Mouse (Mus musculus): Measurements from ENCODE around the gene Sart3. TPM values are rescaled to one million over a fixed set of nuclear protein-coding genes. Genes with fewer than 3 reads are reported as not detected.

Sart3 gene
- polyA plus RNA-seq, 1 experiment from 2014 or later: 52.0 TPM

- WGBS: 46% methylated on average over 12 of the region's 12 CpGs
- DNase-seq (ENCODE audit: low spot score) (no peak), ATAC-seq (replicated peaks; ENCODE audit: low FRiP score) (no peak)
- no peak overlapping the region for H3K27ac ChIP-seq (ENCODE audit: low read depth, low read length)
- no peaks in the 10 kb centered on the region for H3K36me3 ChIP-seq (ENCODE audit: control insufficient read depth, insufficient read depth, low read length)
- H3K4me3 ChIP-seq (ENCODE audit: low read depth, low read length): no peak overlapping the region
- H3K4me2 ChIP-seq: no peak overlapping the region
- H3K27me3 ChIP-seq (replicated peaks; ENCODE audit: control insufficient read depth, insufficient read depth, low read length): peaks cover 8% of the 10 kb centered on the region; the same call in 1 of the 2 replicates
- no peak overlapping the region for H3K9ac ChIP-seq (ENCODE audit: low read depth, low read length)
- no peaks in the 10 kb centered on the region for H3K9me3 ChIP-seq (ENCODE audit: control insufficient read depth, low read length)
- no peaks in the 10 kb centered on the region for H3K4me1 ChIP-seq (replicated peaks; ENCODE audit: control insufficient read depth, insufficient read depth, low read length)
These were observed 45.1 kb downstream of the Sart3 start for GRCm38 (mm10) chr5:113727238-113727637.

- H3K4me1 ChIP-seq (replicated peaks; ENCODE audit: control insufficient read depth, insufficient read depth, low read length): no peaks in the 10 kb centered on the region
- H3K9me3 ChIP-seq (ENCODE audit: control insufficient read depth, low read length): no peaks in the 10 kb centered on the region
- H3K36me3 ChIP-seq (ENCODE audit: control insufficient read depth, insufficient read depth, low read length): no peaks in the 10 kb centered on the region
- H3K9ac ChIP-seq (ENCODE audit: low read depth, low read length): no peak overlapping the region
- no peak for ATAC-seq (replicated peaks; ENCODE audit: low FRiP score)
- no peak overlapping the region for H3K27ac ChIP-seq (ENCODE audit: low read depth, low read length)
- no peak for DNase-seq (ENCODE audit: low spot score)
- H3K4me2 ChIP-seq: no peak overlapping the region
- no peak overlapping the region for H3K4me3 ChIP-seq (ENCODE audit: low read depth, low read length)
- 59% methylated on average over 6 of the region's 6 CpGs for WGBS
- H3K27me3 ChIP-seq (replicated peaks; ENCODE audit: control insufficient read depth, insufficient read depth, low read length): peaks cover 8% of the 10 kb centered on the region; the same call in 1 of the 2 replicates
These were observed 45.7 kb downstream of the Sart3 start for GRCm38 (mm10) chr5:113726618-113727017.

- WGBS: 65% methylated on average over 12 of the region's 12 CpGs
- Histone ChIP-seq H3K27ac (ENCODE audit: low read depth, low read length) (no peak overlapping the region), H3K9me3 (ENCODE audit: control insufficient read depth, low read length) (no peaks in the 10 kb centered on the region), H3K4me3 (ENCODE audit: low read depth, low read length) (no peak overlapping the region), H3K27me3 (replicated peaks; ENCODE audit: control insufficient read depth, insufficient read depth, low read length) (peaks cover 8% of the 10 kb centered on the region; the same call in 1 of the 2 replicates), H3K4me1 (replicated peaks; ENCODE audit: control insufficient read depth, insufficient read depth, low read length) (no peaks in the 10 kb centered on the region), H3K9ac (ENCODE audit: low read depth, low read length) (no peak overlapping the region), H3K36me3 (ENCODE audit: control insufficient read depth, insufficient read depth, low read length) (no peaks in the 10 kb centered on the region), H3K4me2 (no peak overlapping the region)
- DNase-seq (ENCODE audit: low spot score) (no peak), ATAC-seq (replicated peaks; ENCODE audit: low FRiP score) (no peak)
These were observed 46.9 kb downstream of the Sart3 start for GRCm38 (mm10) chr5:113725417-113725816.

DNA sequence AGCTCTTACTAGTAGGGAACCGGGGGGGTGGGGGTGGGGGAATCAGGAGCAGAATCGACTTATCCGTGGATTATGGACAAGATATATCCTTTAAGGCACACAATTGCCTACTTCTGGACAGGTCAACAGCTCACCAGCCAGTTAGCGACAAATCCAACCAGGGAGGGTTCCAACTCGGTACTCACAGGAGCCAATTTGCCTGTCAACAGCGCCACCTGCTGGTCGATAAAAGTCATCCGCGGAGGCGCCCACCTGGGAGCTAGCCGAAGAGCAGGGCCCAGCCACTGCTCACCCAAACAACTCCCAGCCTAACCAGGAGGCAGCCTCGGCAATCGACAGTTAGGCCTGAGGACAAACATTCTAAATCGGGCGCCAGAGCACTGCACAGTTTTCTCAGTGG, 47.9 kb downstream of the Sart3 start, which contains the start of gene 1700069L16Rik:
1700069L16Rik (minus strand) TSS at position 327 of the 400 bp plus-strand sequence.
- DNase-seq (ENCODE audit: low spot score): peak; percentile 75
- Histone ChIP-seq H3K4me2 (no peak within 1 kb of the TSS), H3K4me3 (ENCODE audit: low read depth, low read length) (no peak within 1 kb of the TSS), H3K27me3 (replicated peaks; ENCODE audit: control insufficient read depth, insufficient read depth, low read length) (peaks cover 8% of the 10 kb centered on the region; the same call in 1 of the 2 replicates), H3K9me3 (ENCODE audit: control insufficient read depth, low read length) (no peaks in the 10 kb centered on the region), H3K9ac (ENCODE audit: low read depth, low read length) (no peak within 1 kb of the TSS), H3K27ac (ENCODE audit: low read depth, low read length) (no peak within 1 kb of the TSS), H3K36me3 (ENCODE audit: control insufficient read depth, insufficient read depth, low read length) (no peaks in the 10 kb centered on the region), H3K4me1 (replicated peaks; ENCODE audit: control insufficient read depth, insufficient read depth, low read length) (no peaks in the 10 kb centered on the region)
- 3% methylated on average over 15 of the region's 15 CpGs for WGBS
- ATAC-seq (replicated peaks; ENCODE audit: low FRiP score): no peak

GRCm38 (mm10) chr5:113723567-113724237, 48.6 kb downstream of the Sart3 start:
- H3K27ac ChIP-seq (ENCODE audit: low read depth, low read length): no peak overlapping the region
- no peak overlapping the region for H3K4me3 ChIP-seq (ENCODE audit: low read depth, low read length)
- H3K4me2 ChIP-seq: no peak overlapping the region
- ATAC-seq (replicated peaks; ENCODE audit: low FRiP score) (no peak), DNase-seq (ENCODE audit: low spot score) (no peak)
- H3K27me3 ChIP-seq (replicated peaks; ENCODE audit: control insufficient read depth, insufficient read depth, low read length): peaks cover 8% of the 10 kb centered on the region; the same call in 1 of the 2 replicates
- H3K36me3 ChIP-seq (ENCODE audit: control insufficient read depth, insufficient read depth, low read length): no peaks in the 10 kb centered on the region
- 27% methylated on average over 8 of the region's 8 CpGs for WGBS
- no peaks in the 10 kb centered on the region for H3K9me3 ChIP-seq (ENCODE audit: control insufficient read depth, low read length)
- H3K9ac ChIP-seq (ENCODE audit: low read depth, low read length): no peak overlapping the region
- H3K4me1 ChIP-seq (replicated peaks; ENCODE audit: control insufficient read depth, insufficient read depth, low read length): no peaks in the 10 kb centered on the region

- no peak for ATAC-seq (replicated peaks; ENCODE audit: low FRiP score)
- 77% methylated on average over 10 of the region's 10 CpGs for WGBS
These were observed 49.9 kb downstream of the Sart3 start for GRCm38 (mm10) chr5:113722224-113723013.

DNA sequence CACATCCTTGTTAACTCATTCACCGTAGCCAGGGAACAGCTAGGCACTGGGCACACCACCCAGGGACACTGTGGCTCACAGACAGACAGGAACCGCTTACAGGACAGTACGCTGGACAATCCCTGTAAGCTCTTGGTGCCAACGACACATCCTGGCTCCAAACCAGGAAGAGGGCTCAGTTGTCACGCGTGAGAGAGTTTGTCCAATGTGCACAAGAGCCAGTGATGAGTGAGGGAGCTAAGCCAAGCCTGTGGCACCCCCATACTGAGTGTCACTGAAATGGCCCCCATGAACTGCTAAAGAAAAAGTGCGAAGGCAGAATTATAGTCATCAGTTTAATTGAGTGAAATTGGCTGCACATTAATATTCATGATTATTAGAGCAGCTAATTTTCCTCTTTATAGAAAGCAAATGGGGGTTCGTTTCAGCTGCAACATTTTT, 53.1 kb downstream of the Sart3 start:
- H3K4me2 ChIP-seq: no peak overlapping the region
- ATAC-seq (replicated peaks; ENCODE audit: low FRiP score) (no peak), DNase-seq (ENCODE audit: low spot score) (no peak)
- peaks cover 5% of the 10 kb centered on the region; the same call in 1 of the 2 replicates for H3K27me3 ChIP-seq (replicated peaks; ENCODE audit: control insufficient read depth, insufficient read depth, low read length)
- H3K4me3 ChIP-seq (ENCODE audit: low read depth, low read length): no peak overlapping the region
- H3K36me3 ChIP-seq (ENCODE audit: control insufficient read depth, insufficient read depth, low read length): no peaks in the 10 kb centered on the region
- no peaks in the 10 kb centered on the region for H3K9me3 ChIP-seq (ENCODE audit: control insufficient read depth, low read length)
- no peak overlapping the region for H3K27ac ChIP-seq (ENCODE audit: low read depth, low read length)
- WGBS: 82% methylated on average over 8 of the region's 8 CpGs
- no peaks in the 10 kb centered on the region for H3K4me1 ChIP-seq (replicated peaks; ENCODE audit: control insufficient read depth, insufficient read depth, low read length)
- H3K9ac ChIP-seq (ENCODE audit: low read depth, low read length): no peak overlapping the region

More at GRCm38 (mm10) chr5:113722224-113723013, 49.9 kb downstream of the Sart3 start:
- Histone ChIP-seq H3K27ac (ENCODE audit: low read depth, low read length) (no peak overlapping the region), H3K4me3 (ENCODE audit: low read depth, low read length) (no peak overlapping the region), H3K4me1 (replicated peaks; ENCODE audit: control insufficient read depth, insufficient read depth, low read length) (no peaks in the 10 kb centered on the region), H3K36me3 (ENCODE audit: control insufficient read depth, insufficient read depth, low read length) (no peaks in the 10 kb centered on the region), H3K9ac (ENCODE audit: low read depth, low read length) (no peak overlapping the region), H3K9me3 (ENCODE audit: control insufficient read depth, low read length) (no peaks in the 10 kb centered on the region), H3K4me2 (no peak overlapping the region), H3K27me3 (replicated peaks; ENCODE audit: control insufficient read depth, insufficient read depth, low read length) (peaks cover 8% of the 10 kb centered on the region; the same call in 1 of the 2 replicates)
- no peak for DNase-seq (ENCODE audit: low spot score)

- H3K27ac ChIP-seq (ENCODE audit: low read depth, low read length): no peak overlapping the region
- no peaks in the 10 kb centered on the region for H3K4me1 ChIP-seq (replicated peaks; ENCODE audit: control insufficient read depth, insufficient read depth, low read length)
- peak; percentile 39 for DNase-seq (ENCODE audit: low spot score)
These were observed 55.5 kb downstream of the Sart3 start for GRCm38 (mm10) chr5:113716581-113717388.

More at GRCm38 (mm10) chr5:113716581-113717388, 55.5 kb downstream of the Sart3 start:
- Histone ChIP-seq H3K9ac (ENCODE audit: low read depth, low read length) (no peak overlapping the region), H3K9me3 (ENCODE audit: control insufficient read depth, low read length) (no peaks in the 10 kb centered on the region), H3K4me3 (ENCODE audit: low read depth, low read length) (no peak overlapping the region), H3K27me3 (replicated peaks; ENCODE audit: control insufficient read depth, insufficient read depth, low read length) (no peaks in the 10 kb centered on the region; the same call in 1 of the 2 replicates), H3K36me3 (ENCODE audit: control insufficient read depth, insufficient read depth, low read length) (no peaks in the 10 kb centered on the region), H3K4me2 (no peak overlapping the region)
- ATAC-seq (replicated peaks; ENCODE audit: low FRiP score): no peak
- WGBS: 10% methylated on average over 11 of the region's 12 CpGs

Data from liver, embryonic 11.5 days (tissue).